Mouse (Mus musculus) mature B cell (primary cell): Measurements from ENCODE around the gene Fto.

Experiments used
- in situ Hi-C: fragments of 300-500 bp; cut with MboI; formaldehyde crosslinking; loops from 2 replicates; pipeline ENCODE4 v1.14.3; 2019

Gene Fto

GRCm38 (mm10) chr8:91669461-91670071 is 356.2 kb downstream of the Fto start:
- in situ Hi-C loops = no loop called here

DNA sequence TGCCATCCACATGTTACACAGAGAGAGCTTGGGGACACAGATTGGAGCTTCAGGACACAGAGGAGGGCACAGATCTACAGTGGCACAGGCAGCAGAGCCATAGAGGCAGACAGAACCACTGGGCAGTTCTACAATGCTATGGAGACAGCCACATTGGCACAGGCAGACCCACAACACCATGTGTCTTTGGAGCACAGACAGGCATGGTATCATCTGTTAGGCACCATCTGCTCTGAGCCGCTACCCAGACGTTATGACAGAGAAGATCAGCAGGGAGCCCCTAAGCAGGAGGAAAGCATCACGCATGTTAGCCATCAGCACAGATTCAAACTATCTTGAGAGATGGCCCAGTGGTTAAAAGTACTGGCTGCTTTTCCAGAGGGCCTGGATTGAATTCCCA is 363.6 kb downstream of the Fto start:
- in situ Hi-C loops = no loop called here

GRCm38 (mm10) chr8:91679451-91679850 is 366.1 kb downstream of the Fto start:
- in situ Hi-C loops = no loop called here

DNA sequence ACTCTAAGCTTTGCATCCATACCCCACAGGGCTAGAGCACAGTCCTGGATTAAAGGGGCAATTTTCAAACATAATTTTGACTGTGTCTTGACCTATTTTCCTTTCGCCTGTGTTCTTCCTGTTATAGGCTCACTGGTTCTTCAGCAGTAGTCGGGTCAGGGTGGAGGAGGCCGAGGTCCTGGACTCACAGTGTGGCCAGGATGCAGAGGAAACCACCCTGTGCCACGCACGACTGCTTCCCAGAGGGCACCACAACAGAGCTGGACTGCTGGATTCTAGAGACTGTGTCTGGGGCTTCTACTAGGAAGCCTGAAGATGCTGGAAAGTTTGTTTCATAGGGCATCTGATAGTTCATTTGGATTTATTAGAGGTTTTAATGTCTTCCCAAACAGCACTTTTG is 366.8 kb downstream of the Fto start:
- in situ Hi-C loops = no loop called here

DNA sequence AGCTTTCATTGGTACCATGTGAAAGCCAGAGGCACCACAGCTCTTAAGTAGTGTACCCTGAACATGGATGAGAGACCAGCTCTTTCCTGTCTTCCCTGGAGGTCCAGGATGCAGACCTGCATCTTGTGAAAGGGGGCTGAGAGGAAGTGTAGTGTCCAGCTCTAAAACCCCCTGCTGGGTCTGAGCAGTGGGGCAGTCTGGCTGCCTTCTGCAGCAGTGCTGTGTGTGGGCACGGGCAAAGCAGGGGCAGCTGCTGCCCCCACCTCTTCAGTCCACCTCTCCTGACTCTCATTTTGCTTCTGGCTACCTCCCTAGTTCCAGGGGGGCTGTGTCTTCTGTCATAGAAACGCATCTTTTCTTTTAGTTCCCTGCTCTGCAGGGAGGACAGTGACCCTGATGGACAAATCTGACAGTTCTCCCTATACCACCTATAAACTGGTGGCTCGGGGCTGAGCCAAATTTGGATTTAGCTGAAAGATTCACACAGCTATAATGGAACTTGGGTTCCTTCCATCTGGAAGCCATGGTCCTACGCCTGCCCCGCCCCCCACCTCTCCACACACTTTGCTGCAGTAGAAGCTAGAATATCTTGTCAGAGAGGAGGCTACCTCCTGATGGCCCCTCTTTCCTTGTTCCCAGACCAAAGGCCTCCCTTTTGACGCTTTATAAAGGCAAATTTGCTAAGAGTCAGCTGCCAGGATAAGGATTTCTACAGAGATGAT is 371.4 kb downstream of the Fto start:
- in situ Hi-C loops = no loop called here

- in situ Hi-C loops = no loop called here
Observed at GRCm38 (mm10) chr8:91685408-91685807, 372.1 kb downstream of the Fto start.

DNA sequence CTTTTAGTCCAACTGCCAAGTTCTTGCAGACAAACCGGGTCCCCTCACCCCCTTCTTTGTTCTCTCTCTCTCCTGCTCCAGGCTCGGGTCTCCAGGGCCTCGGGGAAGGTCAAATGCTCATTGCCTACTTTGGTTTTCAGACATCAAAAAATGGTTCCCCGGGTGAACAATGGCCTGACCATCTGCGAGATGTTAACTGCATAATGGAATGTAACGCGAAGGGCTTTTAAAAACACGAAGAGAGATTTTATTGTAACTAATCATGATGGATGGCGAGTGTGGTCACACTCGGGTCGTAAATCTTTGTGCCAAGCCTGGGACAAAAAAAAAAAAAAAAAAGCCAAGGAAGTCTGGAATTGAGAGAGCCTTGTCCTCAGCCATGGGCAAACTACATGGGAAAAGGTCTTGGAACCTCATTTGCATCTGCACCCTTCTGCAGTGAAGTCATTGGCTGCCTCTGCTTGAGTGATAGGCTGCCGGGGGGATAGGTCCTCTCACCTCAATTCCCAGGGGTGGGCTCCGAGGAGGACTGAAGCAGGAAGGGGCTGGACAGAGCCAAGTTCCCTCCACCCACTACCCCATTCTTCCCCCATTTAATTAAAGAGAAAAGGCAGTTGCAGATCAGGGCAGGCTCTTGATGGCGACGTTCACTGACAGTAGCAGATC is 378.9 kb downstream of the Fto start:
- in situ Hi-C loops = no loop called here

- in situ Hi-C loops = no loop called here
Observed at GRCm38 (mm10) chr8:91706533-91706932, 393.2 kb downstream of the Fto start.

DNA sequence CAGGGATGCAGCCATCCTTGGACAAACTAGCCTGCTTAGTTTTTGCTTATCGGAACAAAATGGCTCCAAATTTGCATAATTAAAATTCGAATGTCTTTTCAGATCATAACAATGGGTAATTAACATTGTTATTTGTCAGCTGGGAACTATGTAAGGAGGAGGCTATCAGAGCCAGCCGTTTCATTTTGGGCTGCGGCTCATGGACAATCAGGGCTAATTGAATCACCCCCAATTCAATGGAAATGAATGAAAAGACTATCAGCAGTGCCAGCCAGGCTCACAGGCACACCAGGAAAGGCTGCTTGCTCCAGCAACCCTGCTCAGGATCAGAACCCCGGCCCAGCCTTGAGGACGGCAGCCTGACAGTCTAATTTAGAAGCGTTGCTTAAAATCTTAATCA is 395.3 kb downstream of the Fto start:
- in situ Hi-C loops = no loop called here

- in situ Hi-C loops = no loop called here
Observed at GRCm38 (mm10) chr8:91709768-91710167, 396.4 kb downstream of the Fto start.

DNA sequence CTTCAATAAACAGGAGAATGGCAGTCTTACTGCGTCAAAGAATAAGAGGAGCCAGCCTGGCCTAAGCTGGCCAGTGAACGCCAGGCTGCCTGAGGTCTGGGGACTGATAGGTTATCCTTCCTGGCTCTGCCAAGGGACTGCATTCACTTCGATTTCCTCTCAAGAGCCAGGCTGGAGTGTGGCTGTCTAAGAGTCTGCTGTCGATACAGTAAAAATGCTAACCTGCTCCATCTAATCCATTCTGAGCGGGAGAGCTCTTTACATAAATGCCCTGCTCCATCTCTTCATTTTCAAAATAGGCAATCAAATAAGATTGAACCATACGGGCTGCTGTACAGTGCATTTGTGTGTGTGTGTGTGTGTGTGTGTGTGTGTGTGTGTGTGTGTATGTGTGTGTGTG is 397.9 kb downstream of the Fto start:
- in situ Hi-C loops = no loop called here

DNA sequence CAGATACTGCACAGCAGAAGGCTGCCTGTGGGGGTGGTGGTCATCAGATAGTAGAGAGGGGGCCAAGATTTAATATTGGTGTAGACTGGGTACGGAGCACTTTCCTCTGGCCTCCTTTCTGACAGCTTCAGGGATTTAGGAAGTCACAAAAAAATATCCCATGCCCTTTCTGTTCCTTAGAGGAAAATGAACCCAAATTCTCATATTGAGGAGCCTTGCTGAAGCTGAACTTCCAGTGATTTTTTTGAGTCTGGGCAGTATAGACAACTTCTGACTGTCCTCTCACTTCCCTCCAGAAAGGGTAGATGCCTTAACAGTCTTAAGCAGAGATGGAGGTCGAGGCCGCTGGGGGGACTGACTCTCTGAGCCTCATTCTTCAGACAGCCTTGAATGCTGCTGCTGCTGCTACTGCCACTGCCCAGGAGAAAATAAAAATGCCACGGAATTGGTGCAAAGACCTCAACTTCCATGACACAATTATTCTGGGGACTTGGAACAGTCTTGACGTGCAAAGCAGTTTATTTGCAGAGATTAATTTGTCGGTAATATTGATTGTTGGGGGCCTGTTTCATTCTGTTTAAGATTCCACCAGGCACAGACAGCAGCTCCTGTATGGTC is 398.8 kb downstream of the Fto start:
- in situ Hi-C loops = no loop called here

GRCm38 (mm10) chr8:91712731-91713569 is 399.6 kb downstream of the Fto start:
- in situ Hi-C loops = no loop called here

DNA sequence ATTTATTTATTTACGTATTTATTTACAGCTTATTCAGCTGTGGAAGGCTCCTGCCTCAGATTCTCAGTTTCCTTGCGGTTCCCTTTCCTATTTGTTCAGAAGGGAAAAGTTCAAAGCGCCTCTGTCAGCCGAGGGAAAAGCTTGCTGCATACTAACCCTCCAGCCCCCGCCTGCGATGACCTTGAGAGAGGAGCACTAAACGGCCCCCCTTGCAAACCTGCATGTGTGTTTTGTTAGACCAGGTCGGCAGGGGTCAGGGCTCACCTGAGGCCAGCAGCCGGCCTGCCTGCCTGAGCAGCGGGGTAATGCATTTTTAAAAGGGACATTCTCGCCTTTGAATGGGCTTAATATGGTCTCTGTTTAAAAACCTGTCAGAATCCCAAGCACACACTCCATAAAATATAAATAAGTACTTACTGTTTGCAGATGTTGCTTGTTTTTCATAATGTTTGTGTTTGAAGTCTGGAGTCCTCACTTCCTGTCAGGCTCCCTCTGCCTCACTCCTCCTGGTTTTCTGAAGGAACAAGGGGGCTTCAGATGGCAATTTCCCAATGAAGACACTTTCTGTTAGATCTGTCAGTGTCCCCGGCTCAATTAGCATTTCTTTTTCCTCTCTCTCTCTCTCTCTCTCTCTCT is 400.5 kb downstream of the Fto start:
- in situ Hi-C loops = no loop called here

- in situ Hi-C loops = no loop called here
Observed at GRCm38 (mm10) chr8:91714733-91715132, 401.4 kb downstream of the Fto start.

GRCm38 (mm10) chr8:91715387-91716085 is 402.2 kb downstream of the Fto start:
- in situ Hi-C loops = no loop called here
